Mouse (Mus musculus) CD4-positive, CD25-positive, alpha-beta regulatory T cell, adult 2 months (primary cell): ENCODE results near the gene March5.
"Not testable (repeated sequence)": the region's sequence is repeated elsewhere in the genome, so short reads cannot be mapped to it uniquely, and the experiment has no call there.

Experiments used
- DNase-seq: peaks from one replicate; pipeline ENCODE4 v3.0.0-alpha.2; 2012; ENCODE audit warnings: low read depth, low spot score

March5 gene

DNA sequence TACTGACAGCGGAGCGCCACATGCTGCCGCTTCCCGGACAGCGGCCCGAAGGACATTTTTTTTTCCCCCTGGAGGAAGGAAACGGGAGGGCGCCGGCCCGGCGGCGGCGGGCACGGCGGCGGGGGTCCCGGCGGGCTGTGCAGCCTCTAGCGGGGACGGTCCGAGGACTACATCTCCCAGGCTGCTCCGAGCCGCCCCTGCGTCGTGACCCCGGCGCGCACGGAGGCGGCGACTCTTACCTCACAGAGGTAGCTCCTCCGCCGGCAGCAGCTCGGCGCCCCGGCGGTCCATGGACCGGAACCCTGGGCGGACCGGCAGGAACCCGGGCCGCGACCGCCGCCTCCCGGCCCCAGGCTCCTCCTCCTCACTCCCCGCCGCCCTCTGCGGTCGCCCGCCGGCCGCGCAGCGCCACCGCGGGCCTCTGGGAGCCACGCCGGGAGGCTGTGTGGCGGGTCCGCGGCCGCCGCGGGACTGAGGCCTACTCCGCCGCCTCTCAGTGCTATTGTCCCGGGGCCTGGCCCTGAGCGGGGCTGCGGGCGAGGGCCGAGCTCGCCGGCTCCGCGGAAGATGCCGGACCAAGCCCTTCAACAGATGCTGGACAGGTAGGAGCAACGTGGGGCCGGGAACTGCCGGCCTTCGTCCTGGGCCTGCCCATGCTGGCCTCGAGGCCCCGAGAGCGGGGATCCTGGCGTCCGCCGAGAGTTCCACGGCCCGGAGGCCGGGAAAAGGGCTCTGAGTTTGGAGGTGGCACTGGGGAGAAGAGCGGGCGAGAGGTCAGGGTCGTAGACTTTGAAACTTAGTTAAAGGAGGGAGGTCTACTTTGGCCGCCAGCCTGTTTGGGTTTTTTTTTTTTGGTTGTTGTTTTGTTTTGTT lies at the start of gene March5:
Gene March5 (plus strand): TSS at position 241 of the 873 bp plus-strand sequence.
- peak; percentile 89 for DNase-seq

DNA sequence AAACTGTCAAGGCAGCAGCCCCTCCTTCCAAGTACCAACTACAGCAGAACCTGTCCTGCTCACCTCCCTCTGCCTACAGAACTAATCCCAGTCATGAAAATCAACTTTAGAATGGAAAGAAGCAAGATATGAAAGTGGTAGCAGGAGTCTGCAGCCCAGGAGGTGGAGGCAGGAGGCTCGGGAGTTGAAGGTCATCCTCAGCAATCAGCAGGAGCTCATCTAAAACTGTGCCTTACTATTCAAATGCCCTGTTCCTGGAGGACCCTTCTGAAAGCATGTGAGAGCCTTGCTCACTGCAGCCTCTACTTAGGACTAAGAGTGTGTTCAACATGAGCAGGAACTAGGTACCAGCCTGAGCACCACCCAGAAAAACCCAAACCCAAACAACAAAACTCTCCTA lies 35.2 kb upstream of the March5 start:
- DNase-seq = no peak

DNA sequence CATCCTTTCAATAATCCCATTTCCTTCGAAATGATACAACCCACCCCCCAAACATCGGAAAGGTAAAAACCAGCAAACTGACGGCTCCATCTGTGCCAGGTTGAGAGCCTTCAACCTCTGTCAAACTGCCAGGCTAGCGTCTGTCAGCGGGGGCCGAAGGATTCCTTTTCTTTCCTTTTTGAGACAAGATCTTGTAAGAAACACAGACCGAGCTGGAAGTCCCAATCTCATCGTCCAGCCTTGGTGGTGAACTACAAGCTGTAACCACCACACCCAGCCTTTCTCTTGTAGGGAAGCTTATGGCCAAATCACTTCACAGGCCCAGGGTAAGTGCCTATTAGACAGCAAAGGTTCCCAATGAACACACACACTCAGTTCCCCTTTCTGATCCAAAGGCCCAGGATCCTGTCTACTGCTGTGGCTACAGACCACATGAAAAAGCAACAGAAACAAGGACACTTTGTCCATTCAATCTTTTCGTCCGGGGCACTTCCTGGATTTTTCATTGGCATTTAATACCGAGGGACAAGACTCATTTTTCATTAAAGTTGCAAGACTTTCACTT lies 34.7 kb upstream of the March5 start:
- DNase-seq = no peak

DNA sequence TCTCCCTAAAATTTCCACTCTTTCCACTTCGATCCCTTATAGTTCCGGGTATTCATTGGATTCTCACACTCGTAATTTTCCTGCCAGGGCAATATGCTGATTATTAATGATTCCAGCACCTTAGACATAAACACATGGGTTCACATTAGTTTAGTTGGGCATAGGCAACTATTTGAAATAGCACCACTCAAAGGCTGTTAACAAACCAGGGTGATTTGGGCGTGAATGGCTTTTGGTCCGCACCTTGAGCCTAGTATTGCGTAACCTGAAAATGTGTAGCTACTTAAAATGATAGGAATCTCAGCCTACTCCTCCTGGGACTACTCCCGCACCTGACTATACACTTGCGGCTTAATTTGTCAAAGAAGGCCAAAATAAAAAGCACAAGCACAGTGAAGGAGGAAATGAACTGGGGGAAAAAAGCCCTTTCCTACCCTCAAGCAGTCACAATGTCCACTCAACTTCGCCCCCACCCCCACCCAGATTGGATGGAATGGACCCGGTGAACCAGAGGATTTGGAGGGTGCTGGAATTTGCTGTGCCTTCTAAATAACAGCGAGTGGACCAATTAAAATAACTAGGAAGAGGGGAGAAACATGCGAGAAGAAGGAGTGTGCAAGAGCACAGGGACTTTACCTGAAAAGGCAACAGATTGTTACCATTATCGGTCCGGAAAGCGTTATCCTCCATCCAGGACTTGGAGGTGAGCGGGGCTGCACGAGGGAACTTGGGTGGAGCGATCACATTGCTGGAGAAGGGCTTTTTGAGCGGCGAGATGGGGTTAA lies 33.8 kb upstream of the March5 start:
- no peak for DNase-seq

DNA sequence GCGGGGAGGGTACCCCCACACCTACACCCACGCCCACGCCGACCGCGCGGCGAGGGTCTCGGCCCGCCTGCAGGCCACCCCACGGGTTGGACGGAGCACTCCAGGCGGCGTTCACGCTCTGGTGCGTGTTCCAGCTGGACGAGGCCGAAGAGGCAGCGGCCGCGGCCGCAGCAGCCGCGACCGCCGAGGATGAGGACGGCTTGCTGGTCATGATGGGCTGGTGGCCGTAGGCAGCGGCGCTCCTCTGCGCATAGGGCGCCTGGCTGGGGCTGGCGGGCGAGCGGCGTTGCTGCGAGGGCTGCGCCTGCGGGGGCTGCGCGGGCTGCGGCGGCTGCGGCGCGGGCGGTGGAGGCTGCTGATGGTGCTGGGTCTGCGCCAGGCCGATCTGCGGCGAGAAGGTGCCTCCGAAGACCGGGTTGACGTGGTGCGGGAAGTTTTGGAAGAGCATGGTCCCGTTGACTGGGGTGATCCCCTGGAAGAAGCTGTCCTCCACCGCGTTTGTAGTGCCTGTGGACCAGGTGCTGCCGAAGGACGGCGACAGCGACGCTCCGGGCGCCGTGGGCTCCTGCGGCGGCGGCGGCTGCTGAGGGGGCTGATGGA lies 33.1 kb upstream of the March5 start:
- DNase-seq = peak; percentile 47

DNA sequence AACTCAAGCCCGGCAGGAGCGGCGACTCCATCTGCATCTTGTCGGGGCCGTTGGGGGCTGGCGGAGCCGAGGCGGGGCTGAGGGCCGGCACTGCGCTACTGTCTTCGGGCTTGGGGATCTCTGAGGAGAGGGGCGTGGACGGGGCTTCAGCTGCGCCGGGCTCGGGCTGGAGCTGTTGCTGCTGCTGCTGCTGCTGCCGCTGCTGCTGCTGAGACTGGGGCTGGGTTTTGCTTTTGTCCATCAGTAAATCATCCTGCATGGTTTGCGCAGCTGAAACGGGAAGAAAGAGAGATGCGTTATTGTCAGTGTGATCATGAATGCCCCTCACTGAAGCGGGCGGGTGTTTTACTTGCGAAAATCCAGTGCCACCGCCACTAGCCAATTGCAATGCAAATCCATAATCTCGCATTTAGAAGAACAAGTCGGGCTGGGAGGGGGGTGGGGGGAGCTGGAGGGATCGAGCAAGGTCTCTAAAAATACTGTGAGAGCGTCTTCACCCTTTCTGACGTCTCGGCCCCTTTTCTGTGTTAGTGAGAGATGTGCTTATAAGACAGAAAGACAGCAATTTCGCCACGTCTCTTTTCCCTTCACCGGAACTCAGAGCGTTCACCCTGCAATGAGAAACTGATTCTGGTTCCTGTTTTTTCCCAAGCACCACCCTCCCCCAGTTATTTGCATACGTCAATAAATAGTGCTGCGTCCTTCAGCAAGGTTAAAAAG lies 32.5 kb upstream of the March5 start:
- peak; percentile 41 for DNase-seq

DNA sequence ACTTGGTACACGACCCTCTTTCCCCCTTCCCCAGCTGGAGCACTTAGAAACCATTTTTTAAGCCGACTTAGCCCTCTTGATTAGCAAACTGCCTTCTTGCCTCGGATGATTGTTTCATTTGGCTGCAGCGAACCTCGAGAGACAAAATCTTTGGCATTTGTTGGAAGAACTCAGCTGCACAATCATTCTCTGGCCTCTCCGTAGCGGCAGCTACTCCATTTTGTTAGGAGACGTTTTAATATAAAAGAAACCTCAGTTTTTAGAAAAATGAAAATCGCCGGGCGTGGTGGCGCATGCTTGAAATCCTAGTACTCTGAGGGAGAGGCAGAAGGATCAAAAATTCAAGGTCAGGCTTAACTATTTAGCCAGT lies 31.9 kb upstream of the March5 start:
- DNase-seq = no peak

DNA sequence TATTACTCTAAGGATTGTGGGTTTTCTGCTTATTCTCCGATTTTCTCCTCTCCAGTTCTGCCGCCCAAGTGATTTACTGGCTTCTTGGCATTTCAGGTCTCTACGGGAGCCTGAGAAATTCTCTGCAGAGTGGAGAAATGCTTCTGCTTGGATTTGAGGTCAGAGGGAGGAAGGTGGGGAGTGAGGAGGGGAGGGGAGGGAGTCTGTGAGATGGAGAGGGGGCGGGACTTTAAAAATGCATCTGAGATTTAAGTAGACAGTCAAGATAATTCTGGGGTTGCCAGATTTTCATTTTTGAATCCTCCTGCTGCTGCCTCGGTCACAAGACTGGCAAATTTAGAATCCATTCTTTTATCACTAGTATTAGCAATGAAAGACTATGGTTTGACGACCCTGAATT lies 31.4 kb upstream of the March5 start:
- DNase-seq = peak; percentile 30

DNA sequence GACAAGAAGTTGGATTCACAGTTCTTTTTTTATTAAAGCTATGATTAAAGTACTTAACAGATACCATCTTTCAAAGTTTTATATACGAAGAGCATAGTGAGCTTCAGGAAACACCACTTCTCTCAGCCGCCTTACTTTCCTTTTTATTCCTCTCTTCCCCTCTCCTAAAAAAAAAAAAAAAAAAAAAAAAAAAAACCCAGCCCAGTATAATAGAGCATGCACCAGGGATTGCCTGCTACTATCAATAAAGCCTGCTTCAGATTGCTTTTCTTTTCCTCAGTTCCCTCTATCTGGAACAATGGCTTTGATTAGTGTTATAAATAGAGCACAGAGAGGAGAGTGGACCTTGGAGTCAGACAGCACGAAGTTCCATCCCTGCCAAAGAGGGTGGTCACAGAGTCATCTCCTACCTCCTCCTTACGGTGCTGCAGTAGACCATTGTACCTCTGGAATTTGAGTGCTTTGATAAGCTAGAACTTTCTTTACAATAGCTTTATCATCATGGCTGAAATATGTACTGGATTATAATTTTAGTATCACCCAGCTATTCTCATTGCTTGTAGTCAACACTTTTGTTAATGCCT lies 30.4 kb upstream of the March5 start:
- DNase-seq = no peak

DNA sequence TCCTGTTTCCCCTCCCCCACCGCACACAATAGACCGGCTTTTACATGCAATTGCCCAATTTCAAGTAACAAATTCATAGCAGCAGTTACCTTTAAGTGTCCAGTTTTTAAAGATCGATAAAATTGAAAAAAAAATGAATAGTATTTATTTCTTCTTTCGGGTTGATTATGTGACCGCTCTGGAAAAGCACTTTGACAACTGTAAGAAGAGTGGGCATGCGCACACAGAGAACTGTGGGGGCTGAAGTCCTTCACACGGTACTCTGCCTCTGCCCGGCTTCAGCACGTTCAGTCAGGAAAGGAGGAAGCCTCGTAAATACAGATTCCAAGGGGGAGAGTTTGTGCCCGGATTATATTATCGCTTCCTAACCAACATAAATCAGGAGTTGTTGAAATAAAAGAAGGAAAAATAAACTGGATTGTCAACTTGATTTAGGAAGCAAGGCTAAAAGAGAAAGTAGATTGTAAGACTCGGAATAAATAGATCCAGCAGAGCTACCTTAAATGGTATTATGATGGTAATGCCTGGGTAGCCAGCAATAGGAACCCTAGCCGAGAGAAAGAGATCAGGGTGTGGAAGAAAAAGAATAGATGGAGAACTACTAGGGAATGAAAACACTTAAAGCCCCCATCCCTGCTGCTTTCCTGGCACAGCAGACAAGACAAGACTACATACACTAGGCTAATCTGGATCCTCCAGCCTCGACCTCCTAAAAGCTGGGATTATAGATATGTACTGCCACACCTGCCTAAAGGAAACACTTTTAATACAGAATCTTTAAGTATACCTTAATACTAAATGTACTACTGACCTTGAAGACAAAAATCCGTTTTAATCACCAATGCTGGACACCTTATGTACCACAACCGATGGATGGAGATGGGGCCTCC lies 29.3 kb upstream of the March5 start:
- DNase-seq = peak; percentile 16

DNA sequence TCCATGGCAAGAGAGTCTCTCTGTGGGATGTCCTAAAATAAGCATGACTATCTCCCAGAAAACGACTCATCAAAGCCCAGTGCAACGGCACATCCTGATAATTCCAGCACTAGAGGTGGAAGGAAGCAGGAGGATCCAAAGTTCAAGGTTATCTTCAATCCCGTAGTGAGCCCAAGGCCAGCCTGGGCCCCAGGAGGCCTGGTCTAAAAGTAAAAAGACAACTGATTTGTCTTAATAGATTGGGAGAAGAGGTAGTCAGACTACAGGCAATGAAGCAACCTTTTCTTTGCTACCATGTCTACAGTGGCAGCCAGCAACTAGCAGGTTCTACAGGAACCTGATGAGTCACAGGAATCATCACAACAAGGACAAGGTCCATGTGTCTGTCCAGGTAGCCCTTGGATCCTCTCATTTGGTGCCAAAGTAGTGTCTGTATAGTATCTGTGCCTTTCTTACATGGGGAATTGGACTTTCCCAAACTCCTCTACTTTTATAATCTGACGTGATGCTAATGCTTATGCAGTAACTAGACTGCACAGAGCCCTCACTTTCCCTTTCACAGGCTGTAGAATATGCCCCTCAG lies 18.9 kb upstream of the March5 start:
- no peak for DNase-seq

DNA sequence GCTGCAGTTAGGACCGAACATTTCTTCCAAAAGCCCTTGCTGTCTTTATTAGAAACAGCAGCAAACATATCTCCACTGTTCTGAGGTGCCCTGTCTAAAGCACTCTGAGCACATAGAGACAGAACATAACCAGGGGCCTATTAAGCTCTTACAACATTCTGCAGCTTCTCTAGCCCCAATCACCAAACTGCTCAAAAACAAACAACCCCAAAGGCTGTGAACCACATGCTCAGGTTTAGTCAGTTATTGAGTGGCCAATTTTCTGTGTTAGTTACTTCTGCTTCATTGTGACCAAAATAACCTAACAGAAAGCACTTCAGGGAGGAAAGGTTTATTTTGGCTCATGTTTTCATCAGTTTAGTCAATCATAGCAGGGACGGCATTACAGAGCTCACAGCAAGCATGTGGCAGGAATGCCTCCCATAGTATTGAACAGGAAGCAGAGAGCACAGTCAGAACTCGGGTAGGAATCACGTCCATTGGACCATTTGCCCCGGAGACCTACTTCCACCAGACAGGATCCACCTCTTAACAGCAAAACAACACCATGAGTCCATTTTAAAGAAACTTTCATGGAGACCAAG lies 14.8 kb upstream of the March5 start:
- DNase-seq = no peak

DNA sequence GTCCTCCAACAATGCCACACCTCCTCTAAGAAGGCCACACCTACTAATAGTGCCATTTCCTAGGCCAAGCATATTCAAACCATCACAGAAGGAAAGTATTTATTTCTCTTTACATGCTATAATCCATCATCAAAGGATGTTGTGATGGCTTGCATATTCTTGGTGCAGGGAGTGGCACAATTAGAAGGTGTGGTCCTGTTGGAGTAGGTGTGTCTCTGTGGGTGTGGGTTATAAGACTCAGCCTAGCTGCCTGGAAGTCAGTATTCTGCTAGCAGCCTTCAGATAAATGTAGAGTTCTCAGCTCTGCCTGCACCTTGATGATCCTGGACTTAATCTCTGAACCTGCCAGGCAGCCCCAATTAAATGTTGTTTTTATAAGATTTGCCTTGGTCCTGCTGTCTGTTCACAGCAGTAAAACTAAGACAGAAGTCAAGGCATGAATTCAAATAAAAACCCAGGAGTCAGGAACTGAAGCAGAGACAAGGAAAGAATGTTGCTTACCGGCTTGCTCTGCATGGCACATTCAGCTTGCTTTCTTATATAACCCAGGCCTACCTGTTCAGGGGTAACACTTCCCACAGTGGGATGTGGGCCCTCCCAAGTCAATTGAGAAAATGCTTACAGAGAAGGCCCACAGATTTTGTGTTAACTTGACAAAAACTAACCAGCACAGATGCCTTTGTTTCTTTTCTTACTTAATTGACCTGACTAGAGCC lies 9.0 kb upstream of the March5 start:
- DNase-seq = no peak

DNA sequence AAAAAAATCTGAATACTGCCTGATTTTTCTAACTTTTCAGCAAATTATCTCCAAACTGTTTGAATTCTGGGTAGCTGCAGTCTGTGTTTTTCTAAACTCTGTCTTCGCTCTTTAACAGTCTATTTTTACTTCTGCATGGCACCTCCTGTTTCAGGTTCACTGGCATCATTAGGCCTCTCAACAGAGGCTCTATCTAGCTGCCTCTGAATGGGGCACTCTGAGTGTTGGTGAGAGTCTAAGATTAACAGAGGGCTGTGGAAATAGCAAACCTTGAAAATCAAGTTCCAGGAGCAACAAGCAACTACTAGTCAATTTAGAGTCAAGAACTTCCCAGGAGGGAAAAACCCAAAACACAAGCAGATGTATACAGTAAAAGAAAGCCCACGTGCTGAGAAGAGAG lies 7.5 kb upstream of the March5 start:
- no peak for DNase-seq

DNA sequence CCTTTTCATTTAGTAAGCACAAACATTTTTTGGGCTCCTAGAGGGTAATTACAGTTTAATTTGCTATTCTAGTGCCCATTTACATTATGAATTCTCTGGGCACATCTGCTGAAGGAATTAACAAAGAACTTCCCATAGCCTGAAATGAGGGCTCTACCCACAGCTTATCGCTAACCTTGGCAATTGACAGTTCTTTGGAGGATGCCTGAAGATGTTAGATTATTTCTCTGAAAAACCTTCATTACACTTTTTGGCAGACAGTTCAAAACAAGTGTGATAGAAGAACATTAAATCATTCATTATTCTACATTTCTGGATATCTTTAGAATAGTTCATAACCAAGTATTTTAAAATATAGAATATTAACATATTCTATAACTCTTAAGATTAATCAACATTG lies 4.0 kb upstream of the March5 start:
- DNase-seq = no peak

DNA sequence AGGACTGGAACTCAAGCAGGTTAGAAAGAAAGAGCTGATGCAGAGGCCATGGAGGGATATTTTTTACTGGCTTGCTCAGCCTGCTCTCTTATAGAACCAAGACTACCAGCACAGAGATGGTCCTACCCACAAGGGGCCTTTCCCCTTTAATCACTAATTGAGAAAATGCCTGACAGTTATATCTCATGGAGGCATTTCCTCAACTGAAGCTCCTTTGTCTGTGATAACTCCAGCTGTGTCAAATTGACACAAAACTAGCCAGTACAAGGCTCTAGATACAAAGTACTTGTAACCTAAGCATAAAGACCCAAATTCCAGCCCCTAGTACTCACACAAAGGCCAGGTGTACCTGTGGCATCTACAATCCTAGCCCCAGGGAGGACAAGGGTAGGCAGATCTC lies 2.2 kb upstream of the March5 start:
- not testable (repeated sequence) for DNase-seq

DNA sequence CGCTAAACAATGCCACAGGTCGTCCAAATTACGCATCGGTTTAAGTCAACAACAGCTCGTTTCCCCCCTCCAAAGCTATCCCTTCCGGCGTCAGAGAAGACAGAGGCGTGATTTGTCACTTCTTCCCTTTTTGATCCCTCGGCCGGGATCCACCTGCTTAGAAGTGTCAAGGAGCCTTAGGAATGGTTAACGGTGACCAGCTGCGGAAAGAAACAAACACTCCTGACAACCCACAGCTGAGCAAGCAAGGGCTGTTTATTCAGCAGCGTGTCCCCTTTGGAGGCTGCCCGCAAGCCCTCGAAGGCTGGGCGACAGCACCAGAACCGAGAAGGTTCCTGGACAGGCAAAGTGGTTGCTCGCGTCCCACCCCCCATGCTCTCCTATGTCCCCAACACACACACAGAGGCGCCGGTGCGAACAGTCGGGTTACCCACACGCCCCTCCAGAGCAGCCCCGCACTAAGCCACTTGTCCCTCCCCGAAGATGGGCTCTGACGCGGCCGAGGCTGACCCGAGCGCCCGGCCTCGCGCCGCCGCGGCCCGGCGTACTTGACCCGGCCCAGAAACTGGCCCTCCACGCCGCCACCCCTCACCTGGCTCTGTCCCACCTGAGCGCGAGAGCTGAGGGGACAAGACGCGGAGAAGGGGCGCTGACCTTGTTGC lies 571 bp upstream of the March5 start:
- peak; percentile 49 for DNase-seq

DNA sequence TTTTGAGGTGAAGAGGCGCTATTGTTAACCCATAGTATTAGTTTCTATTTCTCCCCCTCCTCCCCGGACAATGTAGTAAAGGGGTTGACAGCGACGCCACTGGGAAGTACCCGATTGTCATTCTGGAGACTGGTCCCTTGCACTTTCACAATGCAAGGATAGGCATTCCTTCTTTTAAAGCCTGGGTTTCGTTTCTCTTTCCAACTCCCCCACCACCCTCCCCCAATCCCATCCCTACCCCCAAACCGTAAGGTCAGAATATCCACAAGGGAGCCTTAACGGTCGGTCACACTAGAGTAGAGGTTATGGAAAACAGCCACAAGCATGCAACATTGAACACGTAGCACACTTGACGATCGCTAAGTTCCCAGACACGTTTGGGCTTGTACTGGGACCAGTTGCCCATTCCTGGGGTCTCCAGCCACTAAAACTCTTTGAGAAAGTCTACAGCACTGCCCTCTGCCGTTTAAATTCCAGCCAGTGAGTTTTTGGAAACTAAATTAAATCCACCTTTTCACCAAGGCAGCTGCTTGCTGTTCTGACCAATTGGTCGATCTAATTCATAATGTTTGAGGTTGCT lies 923 bp downstream of the March5 start, which contains the start of gene Cpeb3:
Gene Cpeb3 (minus strand): TSS at position 426 of the 580 bp plus-strand sequence.
- DNase-seq = peak; percentile 55
